Mouse (Mus musculus) forebrain, embryonic 13.5 days (tissue): ENCODE data around the gene Olfr429. TPM values are rescaled to one million over a fixed set of nuclear protein-coding genes. Genes with fewer than 3 reads are reported as not detected.
A peak's percentile ranks its signal among the peaks of the same experiment; 100 is the strongest.

ENCODE experiments used
- ATAC-seq: fragments of 200-750 bp; cut with Nextera tagmentation; 2 replicates; pipeline ENCODE4 v1.8.0; 2017
- H3K27ac ChIP-seq: fragments of 300-500 bp; sonication (generic); 2 replicates; pipeline ENCODE4 v1.5.1; 2015; ENCODE audit warnings: inconsistent platforms, mild to moderate bottlenecking, moderate library complexity
- H3K27me3 ChIP-seq: fragments of 300-500 bp; sonication (generic); 2 replicates; pipeline ENCODE4 v1.6.1; 2015; ENCODE audit warnings: mild to moderate bottlenecking, inconsistent platforms
- H3K36me3 ChIP-seq: fragments of 300-500 bp; sonication (generic); 2 replicates; pipeline ENCODE4 v1.6.1; 2015; ENCODE audit warnings: mild to moderate bottlenecking, inconsistent platforms; ENCODE audit not compliant: poor library complexity, severe bottlenecking
- H3K4me1 ChIP-seq: fragments of 300-500 bp; sonication (generic); 2 replicates; pipeline ENCODE4 v1.6.1; 2015; ENCODE audit warnings: inconsistent platforms
- H3K4me2 ChIP-seq: fragments of 300-500 bp; sonication (generic); 2 replicates; pipeline ENCODE4 v1.6.1; 2015; ENCODE audit warnings: inconsistent platforms, mild to moderate bottlenecking, moderate library complexity
- H3K4me3 ChIP-seq: fragments of 300-500 bp; sonication (generic); 2 replicates; pipeline ENCODE4 v1.5.1; 2015; ENCODE audit warnings: mild to moderate bottlenecking, inconsistent platforms
- H3K9ac ChIP-seq: fragments of 300-500 bp; sonication (generic); 2 replicates; pipeline ENCODE4 v1.6.1; 2015; ENCODE audit warnings: mild to moderate bottlenecking, inconsistent platforms
- H3K9me3 ChIP-seq: fragments of 300-500 bp; sonication (generic); replicated peaks from 2 replicates; pipeline ENCODE4 v1.6.1; 2016; ENCODE audit warnings: inconsistent platforms
- WGBS: fragments of 180-500 bp; shearing (Covaris S2); methylation state at CpG from one replicate; pipeline ENCODE4 v1.1.7; 2015; 5-methylcytosine and 5-hydroxymethylcytosine counted together
- polyA plus RNA-seq: library from polyadenylated mRNA; unstranded; fragments of >200 nt; fragmentation: Nextera tagmentation; extraction: Ambion mirVana; gene quantifications from 2 replicates; pipeline ENCODE4 v1.2.1, GENCODE M21; 2015

Olfr429 gene
- polyA plus RNA-seq, 1 experiment from 2014 or later, result not detected

- Histone ChIP-seq H3K4me2 (no peak overlapping the region), H3K4me3 (no peak overlapping the region), H3K27ac (no peak overlapping the region), H3K9ac (no peak overlapping the region), H3K36me3 (no peaks in the 10 kb centered on the region), H3K9me3 (no peaks in the 10 kb centered on the region), H3K27me3 (no peaks in the 10 kb centered on the region), H3K4me1 (no peaks in the 10 kb centered on the region)
- WGBS, result 89% methylated on average over 3 of the region's 3 CpGs
- no peak for ATAC-seq
Observed at GRCm38 (mm10) chr1:174052981-174053380, 31.1 kb upstream of the Olfr429 start.

- H3K9ac ChIP-seq, result no peak overlapping the region
- H3K27me3 ChIP-seq, result no peaks in the 10 kb centered on the region
- H3K4me2 ChIP-seq, result no peak overlapping the region
- no peaks in the 10 kb centered on the region for H3K9me3 ChIP-seq
- H3K4me3 ChIP-seq, result no peak overlapping the region
- 83% methylated on average over 2 of the region's 2 CpGs for WGBS
- H3K36me3 ChIP-seq, result no peaks in the 10 kb centered on the region
- no peak for ATAC-seq
- H3K4me1 ChIP-seq, result no peaks in the 10 kb centered on the region
- no peak overlapping the region for H3K27ac ChIP-seq
Observed at GRCm38 (mm10) chr1:174055248-174055647, 28.9 kb upstream of the Olfr429 start.

- Histone ChIP-seq H3K36me3 (no peaks in the 10 kb centered on the region), H3K27me3 (no peaks in the 10 kb centered on the region), H3K27ac (no peak within 1 kb of the TSS), H3K9me3 (no peaks in the 10 kb centered on the region), H3K4me3 (no peak within 1 kb of the TSS), H3K9ac (no peak within 1 kb of the TSS), H3K4me1 (no peaks in the 10 kb centered on the region), H3K4me2 (no peak within 1 kb of the TSS)
- no peak for ATAC-seq
- WGBS, result 92% methylated on average over 3 of the region's 3 CpGs
Observed at GRCm38 (mm10) chr1:174066305-174066704, 17.8 kb upstream of the Olfr429 start, which contains the start of gene Olfr430. Gene Olfr430 (plus strand): TSS chr1:174066605.

DNA sequence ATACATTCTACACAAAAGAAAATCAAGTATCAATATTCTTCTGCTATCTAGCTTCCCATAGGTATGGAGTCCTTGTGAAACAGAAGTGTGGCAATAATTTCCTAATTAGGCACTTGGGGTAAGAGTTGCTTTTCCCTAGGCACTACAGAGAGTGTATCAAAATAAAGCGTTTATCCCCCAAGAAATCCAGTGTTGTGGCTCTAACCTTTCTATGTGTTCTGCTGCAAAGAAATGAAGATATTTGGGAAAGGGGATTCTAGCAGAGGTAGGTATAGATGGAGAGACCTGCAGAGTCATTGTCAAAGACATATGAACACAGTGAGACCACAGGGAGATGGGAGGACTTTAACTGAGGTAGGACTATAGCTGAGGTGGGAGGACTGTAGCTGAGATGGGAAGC, 12.5 kb downstream of the Olfr429 start, which contains the start of gene Olfr427:
Olfr427 (plus strand) TSS at position 301 of the 400 bp plus-strand sequence.
- Histone ChIP-seq H3K4me1 (no peaks in the 10 kb centered on the region), H3K9me3 (no peaks in the 10 kb centered on the region), H3K4me2 (no peak within 1 kb of the TSS), H3K4me3 (no peak within 1 kb of the TSS), H3K36me3 (no peaks in the 10 kb centered on the region), H3K27ac (no peak within 1 kb of the TSS), H3K27me3 (no peaks in the 10 kb centered on the region), H3K9ac (no peak within 1 kb of the TSS)
- WGBS, result 90% methylated on average over 1 of the region's 1 CpGs
- ATAC-seq, result no peak

DNA sequence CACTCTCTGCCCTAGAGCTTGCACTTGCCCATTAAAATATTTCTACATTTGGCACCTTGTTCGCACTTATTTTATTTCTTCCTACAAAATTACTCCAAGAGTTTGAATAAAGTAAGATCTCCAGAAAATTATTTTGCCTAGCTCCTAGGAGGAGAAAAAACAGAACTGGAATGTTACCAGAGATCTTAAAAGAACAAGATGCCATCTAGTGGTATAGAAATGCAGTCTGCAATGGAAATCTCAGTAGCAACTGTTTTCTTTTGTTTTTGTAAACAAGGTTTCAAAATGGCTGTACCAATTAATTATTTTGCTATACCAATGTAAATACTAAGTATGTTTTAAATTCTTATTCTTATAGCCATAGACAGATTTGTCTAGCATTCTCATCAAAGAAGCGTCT, 19.6 kb downstream of the Olfr429 start:
- Histone ChIP-seq H3K36me3 (no peaks in the 10 kb centered on the region), H3K27me3 (no peaks in the 10 kb centered on the region), H3K4me2 (no peak overlapping the region), H3K4me3 (no peak overlapping the region), H3K9me3 (no peaks in the 10 kb centered on the region), H3K4me1 (no peaks in the 10 kb centered on the region), H3K27ac (no peak overlapping the region), H3K9ac (no peak overlapping the region)
- 67% methylated on average over 2 of the region's 2 CpGs for WGBS
- ATAC-seq, result no peak

GRCm38 (mm10) chr1:174121062-174121461, 36.9 kb downstream of the Olfr429 start, which contains the start of gene Olfr231:
Gene Olfr231 (minus strand): TSS chr1:174121162.
- no peak within 1 kb of the TSS for H3K27ac ChIP-seq
- H3K36me3 ChIP-seq, result no peaks in the 10 kb centered on the region
- no peaks in the 10 kb centered on the region for H3K9me3 ChIP-seq
- no peak within 1 kb of the TSS for H3K4me3 ChIP-seq
- 58% methylated on average over 2 of the region's 2 CpGs for WGBS
- no peaks in the 10 kb centered on the region for H3K4me1 ChIP-seq
- no peak for ATAC-seq
- H3K27me3 ChIP-seq, result no peaks in the 10 kb centered on the region
- no peak within 1 kb of the TSS for H3K4me2 ChIP-seq
- no peak within 1 kb of the TSS for H3K9ac ChIP-seq

DNA sequence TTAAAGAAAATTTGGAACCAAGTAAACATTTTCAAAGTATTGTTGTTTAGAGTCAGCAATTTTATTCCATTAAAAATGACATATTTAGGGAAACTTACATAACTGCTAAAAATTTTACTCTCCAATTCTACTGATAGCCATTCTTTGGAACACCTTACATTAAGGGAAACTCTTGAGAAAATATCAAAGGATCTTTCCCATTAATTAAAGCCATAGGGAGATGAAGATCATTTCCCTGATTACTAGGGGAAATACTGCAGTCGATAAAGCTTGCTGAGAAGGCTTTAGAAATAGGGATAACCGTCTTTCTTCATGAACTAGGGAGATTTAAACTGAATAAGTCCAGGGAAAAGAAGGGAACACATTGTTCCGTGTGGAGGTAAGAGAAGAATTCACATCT, 47.1 kb downstream of the Olfr429 start, which contains the start of gene Olfr424:
Olfr424 (plus strand) TSS at position 301 of the 400 bp plus-strand sequence.
- WGBS, result 58% methylated on average over 3 of the region's 3 CpGs
- ATAC-seq, result no peak

GRCm38 (mm10) chr1:174131999-174132398, 47.9 kb downstream of the Olfr429 start:
- H3K9ac ChIP-seq, result no peak overlapping the region
- H3K9me3 ChIP-seq, result no peaks in the 10 kb centered on the region
- WGBS, result 16% methylated on average over 3 of the region's 3 CpGs
- no peaks in the 10 kb centered on the region for H3K4me1 ChIP-seq
- no peaks in the 10 kb centered on the region for H3K27me3 ChIP-seq
- H3K4me2 ChIP-seq, result no peak overlapping the region
- no peak overlapping the region for H3K4me3 ChIP-seq
- peak; percentile 59; the same call in 1 of the 2 replicates for ATAC-seq
- no peaks in the 10 kb centered on the region for H3K36me3 ChIP-seq
- no peak overlapping the region for H3K27ac ChIP-seq

More for the DNA sequence above, 47.1 kb downstream of the Olfr429 start, which contains the start of gene Olfr424:
- H3K4me1 ChIP-seq, result no peaks in the 10 kb centered on the region
- no peaks in the 10 kb centered on the region for H3K9me3 ChIP-seq
- H3K4me2 ChIP-seq, result no peak within 1 kb of the TSS
- H3K36me3 ChIP-seq, result no peaks in the 10 kb centered on the region
- H3K4me3 ChIP-seq, result no peak within 1 kb of the TSS
- no peak within 1 kb of the TSS for H3K9ac ChIP-seq
- no peak within 1 kb of the TSS for H3K27ac ChIP-seq
- no peaks in the 10 kb centered on the region for H3K27me3 ChIP-seq

Other genes starting within 250 kb of the Olfr429 start
- gene Ifi211, start 171.3 kb upstream of the Olfr429 start, polyA plus RNA-seq, result 0.12 and 0.15 TPM in 2 replicates
- 0.79 and 0.90 TPM in 2 replicates for gene Mndal, start 141.8 kb upstream of the Olfr429 start, polyA plus RNA-seq
- gene Ifi203, start 141.7 kb upstream of the Olfr429 start, polyA plus RNA-seq, result 0.78 and 1.7 TPM in 2 replicates
- not detected in 2 replicates for gene Ifi202b, start 101.6 kb upstream of the Olfr429 start, polyA plus RNA-seq
- gene Ifi205, start 52.5 kb upstream of the Olfr429 start, polyA plus RNA-seq, result not detected in 2 replicates
- gene Olfr433, start 43.6 kb upstream of the Olfr429 start, polyA plus RNA-seq, result not detected in 2 replicates
- not detected in 2 replicates for gene Olfr432, start 35.1 kb upstream of the Olfr429 start, polyA plus RNA-seq
- gene Olfr430, start 17.7 kb upstream of the Olfr429 start, polyA plus RNA-seq, result not detected in 2 replicates
- not detected in 2 replicates for gene Olfr427, start 12.6 kb downstream of the Olfr429 start, polyA plus RNA-seq
- gene Olfr231, start 36.8 kb downstream of the Olfr429 start, polyA plus RNA-seq, result not detected in 2 replicates
- gene Olfr424, start 47.2 kb downstream of the Olfr429 start, polyA plus RNA-seq, result not detected in 2 replicates
- gene Olfr420, start 71.3 kb downstream of the Olfr429 start, polyA plus RNA-seq, result 0.04 TPM in 1 of 2 replicates, not detected in the other
- 0.13 and 0.21 TPM in 2 replicates for gene Spta1, start 88.4 kb downstream of the Olfr429 start, polyA plus RNA-seq
- not detected in 2 replicates for gene Olfr419, start 167.7 kb downstream of the Olfr429 start, polyA plus RNA-seq
- not detected in 2 replicates for gene Mptx1, start 246.2 kb downstream of the Olfr429 start, polyA plus RNA-seq